Mouse (Mus musculus) liver, adult (tissue): ENCODE results near the gene Avp.

Experiments
- GATA4 ChIP-seq: IDR thresholded peaks from 2 replicates; pipeline ENCODE4 v1.6.1; 2014; ENCODE audit warnings: mild to moderate bottlenecking, low read length; ENCODE audit not compliant: insufficient replicate concordance

The Avp gene

DNA sequence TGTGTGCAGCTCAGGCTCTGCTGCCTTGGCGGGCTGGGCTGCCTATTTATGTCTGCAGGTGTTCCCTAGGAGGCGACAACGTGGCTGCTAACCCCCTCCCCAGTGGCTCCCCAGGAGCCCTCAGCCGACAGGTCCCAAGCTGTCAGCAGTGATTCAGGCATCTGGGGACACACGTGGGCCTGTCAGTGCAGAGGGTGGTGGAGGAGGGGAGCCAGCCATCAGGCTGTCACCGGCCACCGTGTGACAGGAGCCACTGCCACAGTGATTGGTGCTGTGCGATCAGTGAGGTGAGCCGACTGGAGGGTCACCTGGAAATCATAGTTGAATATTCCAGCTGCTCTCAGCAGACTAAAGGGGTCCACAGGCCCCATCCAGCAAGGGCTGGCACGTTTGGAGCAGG, at the start of gene Avp:
Avp (minus strand) TSS at position 3 of the 400 bp plus-strand sequence.
- no peak for TF ChIP-seq GATA4

DNA sequence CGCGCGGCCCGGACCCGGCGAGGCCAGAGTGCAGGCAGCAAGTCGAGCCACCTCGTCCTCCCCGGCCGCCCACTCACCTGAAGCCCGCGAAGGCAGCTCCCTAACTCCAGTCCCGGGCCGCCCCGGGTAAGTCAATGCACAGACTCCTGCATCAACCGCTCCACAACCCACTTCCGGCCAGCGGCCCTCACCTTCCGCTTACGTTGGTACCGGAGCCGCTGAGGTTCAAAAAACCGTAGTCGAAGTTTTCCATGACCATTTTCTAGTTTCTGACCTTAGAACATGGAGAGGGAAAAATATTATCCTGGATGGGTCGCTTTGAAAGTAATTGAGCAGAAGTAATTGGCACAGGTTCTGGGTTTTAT, 47.5 kb upstream of the Avp start, which contains the start of the genes Fastkd5 and Ubox5:
Fastkd5 (minus strand) TSS at position 189 of the 365 bp plus-strand sequence.
Ubox5 (minus strand) TSS at position 200 of the 365 bp plus-strand sequence.
- TF ChIP-seq GATA4, result no peak

DNA sequence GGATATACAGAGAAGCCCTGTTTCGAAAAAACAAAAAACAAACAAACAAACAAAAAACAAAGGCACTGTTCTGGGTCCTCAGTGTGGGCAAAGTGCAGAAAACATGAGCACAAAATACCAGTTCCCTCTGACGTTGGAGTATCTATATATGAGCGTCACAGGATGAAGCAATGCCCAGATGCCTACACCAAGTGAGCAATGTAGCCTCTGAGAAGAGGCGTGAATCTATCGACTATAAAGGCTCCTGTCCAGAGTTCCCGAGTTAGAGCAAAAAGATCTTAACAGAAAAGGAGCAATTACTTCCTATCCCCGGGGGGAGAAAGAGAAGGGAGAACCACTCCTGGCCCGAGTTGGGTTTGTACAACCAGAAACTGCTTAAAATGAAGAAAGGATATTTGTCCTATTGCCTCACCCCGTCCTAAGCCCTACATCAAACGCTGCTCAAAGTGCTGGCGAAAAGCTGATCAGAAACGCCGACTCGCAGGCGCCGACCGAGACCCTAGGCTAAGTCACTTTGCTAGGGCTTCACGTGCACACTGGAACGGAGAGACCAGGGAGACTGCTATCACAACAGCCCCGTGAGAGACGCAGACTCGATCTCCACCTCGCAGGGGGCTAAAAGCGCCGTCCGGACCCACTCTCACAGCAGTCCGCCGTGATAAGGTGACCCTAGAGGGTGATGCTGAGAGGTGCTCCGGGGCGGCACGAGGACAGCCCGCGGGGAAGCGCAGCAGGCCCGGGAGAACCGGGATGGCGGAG, 46.9 kb upstream of the Avp start:
- TF ChIP-seq GATA4, result no peak

DNA sequence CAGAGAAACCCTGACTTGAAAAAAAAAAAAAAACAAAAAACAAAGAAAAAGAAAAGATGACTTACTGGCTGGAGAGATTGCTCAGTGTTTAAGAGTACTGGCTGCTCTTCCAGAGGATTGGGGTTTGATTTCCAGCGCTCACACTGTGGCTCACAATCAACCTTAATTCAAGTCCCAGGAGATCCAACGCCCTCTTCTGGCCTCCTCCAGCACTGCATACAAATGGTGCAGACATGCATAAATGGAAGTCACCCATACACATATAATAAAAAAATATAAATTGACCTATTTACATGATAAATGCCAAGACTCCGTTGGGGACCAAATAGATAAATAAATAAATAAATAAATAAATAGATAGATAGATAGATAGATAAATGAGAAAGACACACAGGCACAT, 46.1 kb upstream of the Avp start:
- TF ChIP-seq GATA4, result no peak

DNA sequence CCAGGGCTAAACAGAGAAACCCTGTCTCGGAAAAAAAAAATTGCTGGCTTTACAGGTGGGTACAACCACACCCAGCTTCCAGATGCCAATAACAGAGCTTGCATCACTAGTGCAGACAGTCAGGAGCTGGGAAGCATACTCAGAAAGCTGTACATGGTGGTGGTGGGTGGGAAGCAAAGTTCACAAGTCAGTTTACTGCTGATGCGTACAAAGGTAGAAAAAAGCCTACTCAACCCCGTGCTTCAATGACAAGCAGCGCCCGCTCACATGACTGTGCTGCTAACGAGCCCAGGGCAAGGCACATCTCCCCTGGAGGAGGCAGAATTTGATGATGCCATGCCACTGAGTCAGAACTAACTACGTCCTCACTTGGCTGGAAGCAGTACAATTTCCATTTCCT, 36.6 kb upstream of the Avp start:
- TF ChIP-seq GATA4, result no peak

DNA sequence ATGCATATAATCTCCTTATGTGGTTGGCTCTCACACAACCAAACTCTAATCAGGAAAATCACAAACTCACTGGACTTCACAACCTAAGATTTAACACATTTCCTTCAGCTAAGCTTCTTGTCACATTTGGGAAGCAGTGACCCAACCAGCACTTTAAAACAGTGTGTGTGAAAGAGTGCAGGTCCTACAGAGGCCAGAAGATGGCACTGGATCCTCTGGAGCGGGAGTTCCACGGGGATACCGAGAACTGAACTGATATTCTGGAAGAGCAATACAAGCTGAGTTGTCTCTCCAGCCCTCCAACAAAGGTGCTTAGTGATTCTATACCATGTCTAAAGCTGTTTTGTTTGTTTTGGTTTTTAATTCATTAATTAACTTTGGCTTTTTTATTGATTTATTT, 30.7 kb upstream of the Avp start:
- no peak for TF ChIP-seq GATA4

DNA sequence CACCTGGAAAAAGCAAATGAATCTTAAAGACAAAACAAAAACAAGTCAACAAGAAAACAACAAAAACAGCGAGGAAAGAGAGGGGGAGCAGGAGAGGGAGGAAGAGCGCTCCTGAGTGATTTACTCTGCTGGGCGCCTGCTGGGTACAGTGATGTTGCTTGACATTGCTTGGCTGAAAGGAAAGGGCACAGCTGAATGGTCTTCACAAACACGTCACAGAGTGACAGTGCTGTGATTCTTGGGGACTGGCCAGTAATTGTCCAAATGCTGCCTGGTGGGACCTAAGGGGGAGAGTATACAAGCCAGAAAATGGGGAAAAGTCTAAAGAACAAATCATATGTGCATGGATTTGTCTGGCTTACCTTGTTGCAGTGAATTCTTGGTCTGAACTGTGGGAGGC, 19.8 kb upstream of the Avp start:
- TF ChIP-seq GATA4, result no peak

DNA sequence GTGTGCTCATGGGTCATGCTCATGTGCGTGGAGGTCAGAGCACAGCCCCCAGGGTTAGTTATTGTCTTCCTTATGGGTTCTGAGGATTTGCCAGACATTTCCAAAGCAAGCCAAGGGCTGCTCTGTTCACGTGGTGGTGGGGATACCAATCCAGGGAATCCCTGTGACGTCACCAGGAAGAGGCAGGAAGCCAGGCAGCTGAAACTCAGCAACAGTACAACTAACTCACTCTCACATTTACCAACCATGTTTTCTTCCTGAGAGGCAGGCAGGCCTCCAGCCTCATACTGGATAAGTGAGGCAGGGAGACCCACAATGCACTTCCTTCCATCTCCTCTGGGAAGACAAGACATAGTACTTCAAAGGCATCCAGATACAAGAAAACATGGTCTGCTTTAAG, 16.0 kb upstream of the Avp start:
- TF ChIP-seq GATA4, result no peak

DNA sequence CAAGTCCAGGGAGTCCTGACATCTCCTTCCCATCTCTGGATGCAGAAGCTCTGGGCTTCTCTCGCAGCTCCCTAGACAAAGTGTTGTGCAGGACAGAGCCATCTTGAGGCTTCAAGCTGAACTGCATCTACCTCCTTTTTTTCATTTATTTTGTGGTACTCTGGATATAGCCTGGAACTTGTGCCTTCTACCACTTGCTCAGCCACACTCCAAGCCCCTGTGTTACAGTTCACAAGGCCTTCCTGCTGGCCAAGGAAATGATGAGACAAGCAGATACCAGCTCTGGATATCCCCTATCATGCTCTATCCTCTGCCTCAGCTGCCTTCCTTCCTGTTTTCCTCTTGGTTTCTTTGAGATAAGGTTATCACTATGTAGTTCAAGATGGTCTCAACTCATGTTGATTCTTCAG, 15.3 kb upstream of the Avp start:
- TF ChIP-seq GATA4, result peak; percentile 60; the same call in 1 of the 2 replicates

DNA sequence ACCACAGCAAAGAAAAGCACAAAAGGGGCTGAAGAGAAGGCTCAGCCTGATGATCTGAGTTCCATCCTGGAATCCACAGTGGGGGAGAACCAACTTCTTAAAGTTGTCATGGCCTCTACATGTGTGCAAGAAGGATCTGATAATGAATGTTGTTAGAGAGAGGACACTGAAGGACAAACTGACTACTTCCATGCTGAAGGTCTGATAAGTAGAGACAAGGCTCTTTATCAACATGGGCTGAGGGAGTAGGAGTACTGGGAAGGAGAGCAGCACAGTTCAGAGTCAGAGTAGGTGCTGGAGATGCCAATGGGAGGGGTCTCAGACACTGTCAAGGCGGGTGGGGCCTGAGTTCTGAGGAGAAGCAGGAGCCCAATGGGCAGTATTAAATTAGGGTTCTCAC, 13.2 kb upstream of the Avp start:
- no peak for TF ChIP-seq GATA4

DNA sequence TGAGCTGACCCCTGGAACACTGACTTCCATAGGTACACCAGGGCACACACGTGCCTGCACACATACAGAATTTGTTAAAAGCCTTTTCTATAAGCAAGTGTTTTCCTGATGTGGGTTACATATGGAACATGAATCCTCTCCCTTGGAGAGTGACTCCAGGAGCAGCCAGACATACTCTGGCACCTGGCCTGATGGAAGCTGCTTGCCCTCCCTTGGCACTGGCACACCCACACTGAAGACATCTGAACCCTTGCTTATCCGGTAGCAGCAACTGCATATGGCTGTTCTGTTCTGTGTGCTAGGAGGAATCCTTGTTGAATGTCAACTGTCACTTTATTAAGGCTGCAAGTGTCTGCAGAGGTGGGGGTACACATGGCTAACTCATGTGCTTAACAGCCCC, 8.7 kb upstream of the Avp start:
- no peak for TF ChIP-seq GATA4

DNA sequence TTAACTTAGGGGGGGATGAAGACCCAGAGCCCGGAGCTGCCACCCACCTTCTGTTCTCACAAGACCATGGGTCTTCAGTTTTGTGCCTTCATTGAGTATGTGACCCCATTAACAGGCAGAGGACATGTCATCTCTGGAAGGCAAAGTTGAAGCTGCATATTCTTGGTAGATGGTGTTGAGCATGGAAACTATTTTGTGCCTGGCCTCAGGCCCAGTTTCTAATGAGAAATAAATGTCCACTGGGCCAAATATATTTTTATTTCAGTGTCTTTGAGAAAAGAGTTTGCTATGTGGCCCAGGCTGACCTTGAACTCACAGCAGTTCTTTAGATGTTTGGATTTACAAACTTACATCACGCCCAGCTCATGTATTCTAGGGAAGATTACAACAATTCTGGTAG, 7.4 kb upstream of the Avp start:
- no peak for TF ChIP-seq GATA4

DNA sequence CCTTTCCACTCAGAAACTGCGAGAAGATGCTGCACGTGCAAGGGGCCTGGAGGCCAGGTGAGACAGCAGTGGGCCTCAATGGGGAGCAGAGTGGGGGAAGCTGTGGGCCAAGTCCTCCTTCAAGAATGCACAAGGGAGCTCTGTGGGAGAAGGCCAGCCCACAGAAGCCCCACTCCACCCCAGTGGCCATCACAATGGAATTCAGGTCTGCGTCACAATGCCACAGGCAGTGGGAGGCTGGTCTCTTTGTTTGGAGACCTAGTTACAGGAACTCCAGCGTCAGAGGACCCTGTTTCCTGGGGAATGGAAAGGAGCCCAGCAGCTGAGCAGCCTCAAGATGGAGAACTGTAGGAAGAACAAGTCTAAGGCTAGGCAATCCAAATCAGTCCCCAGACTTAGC, 6.8 kb upstream of the Avp start:
- TF ChIP-seq GATA4, result no peak

DNA sequence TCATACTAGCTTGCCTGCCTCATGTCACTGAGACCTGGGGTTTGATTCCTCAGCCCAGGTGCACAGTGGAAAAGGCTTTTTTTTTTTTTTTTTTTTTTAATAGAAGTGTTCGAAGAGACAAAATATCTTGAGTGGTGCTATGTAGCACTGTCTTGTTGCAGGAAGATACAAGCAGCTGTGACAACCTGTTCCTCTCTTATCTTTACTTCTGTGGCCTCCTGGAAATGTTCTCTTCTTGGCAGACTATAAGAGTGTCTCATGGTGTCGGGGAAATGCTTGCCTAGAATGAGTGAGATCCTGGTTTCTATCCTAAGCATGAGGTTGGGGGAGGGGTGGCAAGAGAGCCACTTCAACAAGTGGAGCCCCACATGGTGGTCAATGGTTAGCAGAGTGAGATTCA, 6.0 kb upstream of the Avp start:
- no peak for TF ChIP-seq GATA4

DNA sequence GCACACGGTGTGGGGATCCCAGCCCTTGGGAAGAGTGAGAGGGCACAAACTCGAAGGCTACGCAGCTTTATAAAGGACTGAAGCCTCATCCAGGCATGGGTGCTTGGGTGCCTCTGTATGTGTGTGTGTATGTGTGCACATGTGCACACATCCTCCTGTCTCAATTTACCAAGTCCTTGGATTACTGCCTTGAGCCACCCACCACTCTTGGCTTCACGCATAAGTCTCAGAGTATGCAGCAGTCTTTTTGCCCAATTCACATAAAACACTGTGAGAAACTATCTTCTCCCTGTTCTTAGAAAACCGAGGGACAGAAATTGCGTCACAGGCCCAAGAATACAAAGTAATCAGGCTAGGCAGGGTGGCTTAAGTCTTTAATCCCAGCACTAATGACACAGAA, 3.7 kb upstream of the Avp start:
- no peak for TF ChIP-seq GATA4

DNA sequence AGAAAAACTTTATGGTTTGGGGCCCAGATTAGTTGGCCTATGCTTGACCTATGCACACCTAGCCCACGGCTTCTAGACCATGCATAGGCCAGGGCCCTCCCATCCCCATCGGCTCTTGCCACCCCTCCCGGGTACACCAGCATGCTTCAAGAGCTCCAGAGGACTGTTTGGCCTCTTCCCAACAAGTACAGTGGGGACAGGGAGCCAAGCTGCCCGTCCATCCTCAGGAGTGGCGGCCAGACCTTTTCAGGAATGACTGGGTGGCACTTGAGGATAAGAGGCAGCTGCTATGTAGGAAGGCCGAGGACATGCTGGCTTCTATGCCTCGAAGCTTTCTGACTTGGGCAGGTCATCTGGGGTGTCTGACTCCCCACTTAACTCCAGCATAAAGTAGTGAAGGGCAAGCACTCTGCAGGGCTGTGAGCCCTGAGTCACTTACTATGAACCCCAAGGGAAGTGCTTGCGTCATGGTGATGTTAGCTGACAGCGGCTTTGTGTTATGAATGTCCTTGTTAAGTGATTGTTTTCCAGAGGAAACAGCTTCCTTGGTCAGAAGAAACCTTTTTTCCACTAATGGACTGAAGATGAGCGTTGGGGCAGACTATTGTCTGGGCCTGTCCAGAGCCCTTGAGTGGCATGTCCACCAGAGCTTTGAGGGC, 1.7 kb upstream of the Avp start:
- TF ChIP-seq GATA4, result no peak

DNA sequence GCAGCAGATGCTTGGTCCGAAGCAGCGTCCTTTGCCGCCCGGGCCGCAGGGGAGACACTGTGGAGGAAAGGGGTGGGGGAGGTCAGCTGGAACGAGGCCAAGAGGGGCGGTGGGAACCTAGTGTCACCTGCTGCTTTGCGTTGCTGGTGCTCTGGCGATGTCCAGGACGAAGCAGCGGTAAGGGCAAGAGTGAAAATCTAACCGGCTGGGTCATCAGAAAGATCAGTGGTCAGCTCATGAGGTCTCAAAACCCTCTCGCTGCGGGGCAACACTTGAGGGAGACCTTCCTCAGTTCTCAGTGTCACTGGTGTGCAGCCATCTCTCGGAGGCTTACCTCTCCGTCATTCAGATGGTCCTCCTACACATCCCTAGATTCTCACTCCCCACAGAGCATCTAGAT, 1.2 kb downstream of the Avp start:
- no peak for TF ChIP-seq GATA4

DNA sequence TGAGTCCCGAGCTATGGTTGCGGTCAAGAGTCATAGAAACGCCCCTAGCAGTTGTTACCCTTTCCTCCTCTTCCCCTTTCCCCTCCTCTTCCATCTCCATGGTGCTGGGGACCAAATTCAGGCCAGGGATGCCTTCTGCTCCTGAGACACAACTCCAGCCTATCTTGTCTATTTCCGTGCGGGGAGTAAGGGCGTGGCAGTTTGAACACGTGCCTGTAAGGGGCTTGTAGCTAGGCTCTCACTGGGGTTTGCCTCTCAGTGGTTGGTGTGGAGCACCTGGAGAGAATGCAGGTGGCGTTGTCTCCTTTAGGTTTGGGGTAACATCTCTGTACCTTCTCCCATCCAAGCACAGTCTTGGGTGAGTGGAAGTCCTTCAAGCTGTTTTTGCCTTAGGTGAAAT, 2.6 kb downstream of the Avp start:
- no peak for TF ChIP-seq GATA4

DNA sequence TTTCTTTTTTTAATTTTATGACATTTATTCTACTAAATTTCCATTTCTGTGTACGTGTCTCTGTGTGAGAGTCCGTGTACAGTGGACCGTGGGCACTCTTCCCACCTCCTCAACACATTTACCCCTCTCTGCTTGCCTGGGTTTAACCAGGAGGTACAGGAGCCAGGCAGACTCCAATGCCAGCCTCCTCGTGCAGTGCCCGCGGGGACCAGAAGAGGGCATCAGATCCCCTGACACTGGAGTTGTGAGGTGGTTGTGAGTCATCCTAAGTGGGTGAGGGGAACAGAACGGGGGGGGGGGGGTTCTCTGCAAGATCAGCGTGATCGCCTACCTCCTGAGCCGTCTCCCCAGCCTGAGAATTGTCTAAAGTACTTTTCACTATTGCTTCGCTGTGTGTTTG, 4.2 kb downstream of the Avp start:
- no peak for TF ChIP-seq GATA4
